Comparison of ENCODE assay signal across 22 mouse cellular contexts in the genomic region with DNA sequence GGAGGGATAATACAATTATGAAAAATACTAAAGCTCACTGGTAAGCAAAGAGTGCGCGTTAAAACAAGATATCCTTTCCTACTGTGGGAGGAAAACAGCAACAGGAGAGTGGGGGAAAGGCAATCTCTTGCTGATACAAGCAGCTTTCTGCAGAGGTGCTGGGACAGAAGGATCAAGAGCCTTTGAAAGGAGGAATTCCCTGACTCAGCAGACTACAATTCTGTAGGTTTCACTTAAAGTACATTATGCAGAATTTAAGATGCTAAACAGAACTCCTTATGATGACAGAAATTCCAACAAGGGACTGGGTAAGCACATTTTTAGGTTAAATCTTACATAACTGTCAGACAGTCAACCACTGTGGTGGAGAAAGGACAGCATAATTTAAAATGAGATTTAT. TPM values are rescaled to one million over a fixed set of nuclear protein-coding genes. Genes with fewer than 3 reads are reported as not detected.
DNase-seq lines count a peak whose midpoint lies in the region; ATAC-seq and TF ChIP-seq lines count a peak whose summit lies in the region.
"Had no signal": no experiment of that assay in that cellular context is flagged by ENCODE, and none has a peak within 500 bp of the region (broad histone marks: within the 10 kb centered on the region; RNA-seq: fewer than 3 reads in every experiment).

No protein-coding gene starts in this region.

- no peak for ATAC-seq in embryonic facial prominence, embryonic 14.5 days (ENCODE audit: low read depth)
- no peak; the same call in 1 of the 2 replicates for ATAC-seq in heart, embryonic 13.5 days (ENCODE audit: extremely low read depth, insufficient number of reproducible peaks, low FRiP score, low TSS enrichment)
- no peak for ATAC-seq in hindbrain, embryonic 15.5 days (ENCODE audit: low FRiP score, low read depth)
- no peak for ATAC-seq in hindbrain, embryonic 13.5 days (ENCODE audit: low FRiP score)
- no peak for ATAC-seq in megakaryocyte progenitor cell, adult 5-6 weeks (replicated peaks; ENCODE audit: poor library complexity)
- ATAC-seq: CD4-positive, CD25-positive, alpha-beta regulatory T cell, adult 4 months; forebrain, embryonic 13.5 days; hindbrain, embryonic 16.5 days; inflammation-experienced regulatory T-cells, adult 6 months; intestine, postnatal 0 days had no signal

- no peaks in the 10 kb centered on the region for H3K9me3 ChIP-seq in embryonic facial prominence, embryonic 14.5 days (ENCODE audit: control insufficient read depth, low read length)
- no peaks in the 10 kb centered on the region for H3K9me3 ChIP-seq in embryonic facial prominence, embryonic 10.5 days
- no peaks in the 10 kb centered on the region for H3K9me3 ChIP-seq in heart, embryonic 13.5 days
- H3K9me3 ChIP-seq in hindbrain, embryonic 15.5 days, result no peaks in the 10 kb centered on the region
- H3K9me3 ChIP-seq in hindbrain, embryonic 13.5 days, result no peaks in the 10 kb centered on the region
- H3K9me3 ChIP-seq in ES-E14 (ENCODE audit: control insufficient read depth, insufficient read depth, low read depth, low read length), result no peaks in the 10 kb centered on the region
- H3K9me3 ChIP-seq: forebrain, embryonic 13.5 days had no signal

- no peaks in the 10 kb centered on the region for H3K36me3 ChIP-seq in embryonic facial prominence, embryonic 14.5 days (ENCODE audit: control insufficient read depth, insufficient read depth, low read length)
- peaks cover 29% of the 10 kb centered on the region for H3K36me3 ChIP-seq in embryonic facial prominence, embryonic 10.5 days (replicated peaks)
- peaks cover 7% of the 10 kb centered on the region for H3K36me3 ChIP-seq in heart, embryonic 13.5 days
- H3K36me3 ChIP-seq in hindbrain, embryonic 15.5 days, result no peaks in the 10 kb centered on the region
- H3K36me3 ChIP-seq in hindbrain, embryonic 13.5 days, result peaks cover 5% of the 10 kb centered on the region; the same call in 1 of the 2 replicates
- H3K36me3 ChIP-seq in ES-E14 (ENCODE audit: control insufficient read depth, insufficient read depth, low read length, poor library complexity, severe bottlenecking), result peaks cover 7% of the 10 kb centered on the region; the same call in 1 of the 2 replicates

- no peak overlapping the region for H3K9ac ChIP-seq in embryonic facial prominence, embryonic 14.5 days (ENCODE audit: low read depth, low read length)
- no peak overlapping the region for H3K9ac ChIP-seq in heart, embryonic 13.5 days
- no peak overlapping the region for H3K9ac ChIP-seq in hindbrain, embryonic 15.5 days
- H3K9ac ChIP-seq in hindbrain, embryonic 13.5 days, result no peak overlapping the region
- H3K9ac ChIP-seq in ES-E14 (ENCODE audit: insufficient read depth, low read depth, low read length, poor library complexity, severe bottlenecking), result no peak overlapping the region
- H3K9ac ChIP-seq: forebrain, embryonic 13.5 days had no signal

- no peak overlapping the region for H3K4me2 ChIP-seq in embryonic facial prominence, embryonic 14.5 days (ENCODE audit: low read depth, low read length)
- H3K4me2 ChIP-seq in heart, embryonic 13.5 days, result no peak overlapping the region
- no peak overlapping the region for H3K4me2 ChIP-seq in hindbrain, embryonic 15.5 days
- no peak overlapping the region for H3K4me2 ChIP-seq in hindbrain, embryonic 13.5 days
- H3K4me2 ChIP-seq: forebrain, embryonic 13.5 days had no signal

- no peak for DNase-seq in embryonic facial prominence, embryonic 14.5 days (ENCODE audit: low spot score)
- no peak for DNase-seq in embryonic facial prominence, embryonic 10.5 days (ENCODE audit: low spot score)
- DNase-seq in heart, postnatal 10 days, result no peak
- DNase-seq in ES-E14 (ENCODE audit: low read depth, low spot score), result no peak
- DNase-seq: adrenal gland, postnatal 14 days; B cell, adult 2 months; cerebellum, adult 18-20 months; cerebellum, adult 9-11 months; cerebellum, postnatal 36 days; gastrocnemius, adult 2 months; gastrocnemius, postnatal 25 days; kidney, adult 8-10 months had no signal

- WGBS in embryonic facial prominence, embryonic 14.5 days, result 56% methylated on average over 2 of the region's 2 CpGs
- 89% methylated on average over 2 of the region's 2 CpGs for WGBS in embryonic facial prominence, embryonic 10.5 days
- 28% methylated on average over 2 of the region's 2 CpGs for WGBS in heart, embryonic 13.5 days
- WGBS in hindbrain, embryonic 15.5 days, result 94% methylated on average over 2 of the region's 2 CpGs
- 81% methylated on average over 2 of the region's 2 CpGs for WGBS in hindbrain, embryonic 13.5 days

- H3K4me3 ChIP-seq in embryonic facial prominence, embryonic 14.5 days (ENCODE audit: low read depth, low read length), result no peak overlapping the region
- no peak overlapping the region for H3K4me3 ChIP-seq in embryonic facial prominence, embryonic 10.5 days
- H3K4me3 ChIP-seq in heart, embryonic 13.5 days, result no peak overlapping the region
- H3K4me3 ChIP-seq in hindbrain, embryonic 15.5 days, result no peak overlapping the region
- H3K4me3 ChIP-seq in hindbrain, embryonic 13.5 days, result no peak overlapping the region
- no peak overlapping the region for H3K4me3 ChIP-seq in ES-E14 (ENCODE audit: insufficient read depth in 1 of 2, low read depth in 1 of 2, low read length in 2 of 2, poor library complexity in 1 of 2, severe bottlenecking in 1 of 2)
- H3K4me3 ChIP-seq: forebrain, embryonic 13.5 days; gastrocnemius, adult 2 months; hindbrain, embryonic 10.5 days had no signal

- no peaks in the 10 kb centered on the region for H3K27me3 ChIP-seq in embryonic facial prominence, embryonic 14.5 days (replicated peaks; ENCODE audit: control insufficient read depth, insufficient read depth, low read length)
- H3K27me3 ChIP-seq in embryonic facial prominence, embryonic 10.5 days (replicated peaks; ENCODE audit: low read depth, poor library complexity, severe bottlenecking), result no peaks in the 10 kb centered on the region
- H3K27me3 ChIP-seq in heart, embryonic 13.5 days (replicated peaks), result no peaks in the 10 kb centered on the region
- no peaks in the 10 kb centered on the region for H3K27me3 ChIP-seq in hindbrain, embryonic 15.5 days
- H3K27me3 ChIP-seq in hindbrain, embryonic 13.5 days, result no peaks in the 10 kb centered on the region
- H3K27me3 ChIP-seq: forebrain, embryonic 13.5 days had no signal

- H3K4me1 ChIP-seq in embryonic facial prominence, embryonic 14.5 days (ENCODE audit: control insufficient read depth, insufficient read depth, low read length), result peaks cover 18% of the 10 kb centered on the region
- peaks cover 10% of the 10 kb centered on the region for H3K4me1 ChIP-seq in embryonic facial prominence, embryonic 10.5 days
- H3K4me1 ChIP-seq in heart, embryonic 13.5 days, result peaks cover 58% of the 10 kb centered on the region
- peaks cover 33% of the 10 kb centered on the region for H3K4me1 ChIP-seq in hindbrain, embryonic 15.5 days (replicated peaks)
- peaks cover 24% of the 10 kb centered on the region for H3K4me1 ChIP-seq in hindbrain, embryonic 13.5 days (replicated peaks)
- peaks cover 6 to 7% of the 10 kb centered on the region in 2 experiments; a peak in 3 of 4 replicates for H3K4me1 ChIP-seq in ES-E14 (ENCODE audit: control insufficient read depth in 2 of 2, insufficient read depth in 2 of 2, low read length in 2 of 2, poor library complexity in 1 of 2)

- in situ Hi-C loops in ES-E14 (cut with MboI; ENCODE audit: low sequenced_read_pairs in 2 of 2, unreplicated experiment in 2 of 2), result no loop called here

- intact Hi-C loops in heart, postnatal 10 days (cut with DNase I), result no loop called here

- H3K27ac ChIP-seq in embryonic facial prominence, embryonic 14.5 days (replicated peaks; ENCODE audit: low read depth, low read length), result 0 out of 2 replicates have a peak overlapping the region, but pooled peaks have one; percentile 0
- H3K27ac ChIP-seq in embryonic facial prominence, embryonic 10.5 days (replicated peaks), result no peak overlapping the region
- 0 out of 2 replicates have a peak overlapping the region, but pooled peaks have one; percentile 13 for H3K27ac ChIP-seq in heart, embryonic 13.5 days (replicated peaks)
- 0 out of 2 replicates have a peak overlapping the region, but pooled peaks have one; percentile 30 for H3K27ac ChIP-seq in hindbrain, embryonic 15.5 days (replicated peaks)
- H3K27ac ChIP-seq in hindbrain, embryonic 13.5 days, result no peak overlapping the region
- no peak overlapping the region for H3K27ac ChIP-seq in ES-E14 (ENCODE audit: insufficient read depth, low read depth, low read length, poor library complexity, severe bottlenecking)
- H3K27ac ChIP-seq: forebrain, embryonic 13.5 days; hindbrain, embryonic 10.5 days had no signal

TF ChIP-seq in ES-E14, 5 proteins besides CTCF, POLR2A, EP300 and RAD21:
- TF ChIP-seq ZNF384 (IDR thresholded peaks at IDR 0.05; ENCODE audit: low read depth, low read length) (no peak), MAFK (IDR thresholded peaks at IDR 0.05; ENCODE audit: insufficient read depth, low read depth, low read length) (peak; percentile 83)

RNA-seq across cellular contexts. Expression of gene Enah, which starts 31.4 kb away (rescaled TPM):
- 23.7 and 27.6 TPM in 2 replicates for polyA plus RNA-seq in embryonic facial prominence, embryonic 14.5 days (2014; fragmentation: Nextera tagmentation; extraction: Ambion mirVana)
- polyA plus RNA-seq in embryonic facial prominence, embryonic 10.5 days (2016; fragmentation: Nextera tagmentation; extraction: Ambion mirVana), result 30.4 and 30.6 TPM in 2 replicates
- 14.7 and 14.8 TPM in 2 replicates for polyA plus RNA-seq in heart, embryonic 13.5 days (2015; fragmentation: Nextera tagmentation; extraction: Ambion mirVana)
- total RNA-seq in heart, postnatal 10 days (2021), result 100 to 1,000 TPM; 140 to 156 TPM
- polyA plus RNA-seq in hindbrain, embryonic 15.5 days (2015; fragmentation: Nextera tagmentation; extraction: Ambion mirVana), result 30.5 and 30.6 TPM in 2 replicates
- 35.3 and 37.9 TPM in 2 replicates for polyA plus RNA-seq in hindbrain, embryonic 13.5 days (2015; fragmentation: Nextera tagmentation; extraction: Ambion mirVana)
- total RNA-seq in ES-E14 (2012; rRNA removed), result 331 and 469 TPM in 2 replicates
- 2.5 and 3.3 TPM in 2 replicates for total RNA-seq in megakaryocyte progenitor cell, adult 5-6 weeks (2015)
- 4.1 and 6.1 TPM in 2 replicates for total RNA-seq in megakaryocyte progenitor cell, adult 5-6 weeks (2017)

Comparison
In these comparisons a context has a peak if more than half of its experiments do, and no peak if none do; other contexts are left out.
1. H3K27ac ChIP-seq: peak in embryonic facial prominence, embryonic 14.5 days (single experiment), heart, embryonic 13.5 days (single experiment) and hindbrain, embryonic 15.5 days (single experiment); none in embryonic facial prominence, embryonic 10.5 days (single experiment), hindbrain, embryonic 13.5 days (single experiment) and ES-E14 (single experiment).